Mouse (Mus musculus) embryonic facial prominence, embryonic 14.5 days (tissue): ENCODE results near the gene Bbip1. TPM values are rescaled to one million over a fixed set of nuclear protein-coding genes. Genes with fewer than 3 reads are reported as not detected.
"Not testable (repeated sequence)": the region's sequence is repeated elsewhere in the genome, so short reads cannot be mapped to it uniquely, and the experiment has no call there.

Source experiments
- ATAC-seq: fragments of 200-750 bp; cut with Nextera tagmentation; 2 replicates; pipeline ENCODE4 v1.8.0; 2017; ENCODE audit warnings: low read depth, moderate number of reproducible peaks, moderate TSS enrichment
- DNase-seq: peaks from one replicate; pipeline ENCODE4 v3.0.0-alpha.2; 2015; ENCODE audit warnings: low spot score
- H3K27ac ChIP-seq: fragments of 300-500 bp; sonication (generic); replicated peaks from 2 replicates; pipeline ENCODE4 v1.5.1; 2014; ENCODE audit warnings: low read depth, mild to moderate bottlenecking, low read length, moderate library complexity
- H3K27me3 ChIP-seq: fragments of 300-500 bp; sonication (generic); replicated peaks from 2 replicates; pipeline ENCODE4 v1.6.1; 2014; ENCODE audit warnings: low read length; ENCODE audit not compliant: control insufficient read depth, insufficient read depth
- H3K36me3 ChIP-seq: fragments of 300-500 bp; sonication (generic); 2 replicates; pipeline ENCODE4 v1.6.1; 2014; ENCODE audit warnings: low read length, mixed read lengths; ENCODE audit not compliant: control insufficient read depth, insufficient read depth
- H3K4me1 ChIP-seq: fragments of 300-500 bp; sonication (generic); 2 replicates; pipeline ENCODE4 v1.6.1; 2014; ENCODE audit warnings: antibody characterized with exemption, low read length; ENCODE audit not compliant: control insufficient read depth, insufficient read depth
- H3K4me2 ChIP-seq: fragments of 300-500 bp; sonication (generic); 2 replicates; pipeline ENCODE4 v1.6.1; 2014; ENCODE audit warnings: low read depth, mild to moderate bottlenecking, low read length, moderate library complexity, mixed read lengths
- H3K4me3 ChIP-seq: fragments of 300-500 bp; sonication (generic); 2 replicates; pipeline ENCODE4 v1.5.1; 2014; ENCODE audit warnings: low read depth, mild to moderate bottlenecking, low read length
- H3K9ac ChIP-seq: fragments of 300-500 bp; sonication (generic); 2 replicates; pipeline ENCODE4 v1.6.1; 2014; ENCODE audit warnings: low read depth, mild to moderate bottlenecking, low read length, moderate library complexity, mixed read lengths
- H3K9me3 ChIP-seq: fragments of 300-500 bp; sonication (generic); 2 replicates; pipeline ENCODE4 v1.6.1; 2016; ENCODE audit warnings: low read length; ENCODE audit not compliant: control insufficient read depth
- WGBS: fragments of 180-500 bp; shearing (Covaris S2); extraction: QIAGEN DNeasy Blood & Tissue Kit; methylation state at CpG from one replicate; pipeline ENCODE4 v1.1.7; 2014; 5-methylcytosine and 5-hydroxymethylcytosine counted together
- polyA plus RNA-seq: library from polyadenylated mRNA; unstranded; fragments of >200 nt; fragmentation: Nextera tagmentation; extraction: Ambion mirVana; gene quantifications from 2 replicates; pipeline ENCODE4 v1.2.1, GENCODE M21; 2014

Bbip1 gene
- polyA plus RNA-seq, 1 experiment from 2014 or later: 93.6 TPM

DNA sequence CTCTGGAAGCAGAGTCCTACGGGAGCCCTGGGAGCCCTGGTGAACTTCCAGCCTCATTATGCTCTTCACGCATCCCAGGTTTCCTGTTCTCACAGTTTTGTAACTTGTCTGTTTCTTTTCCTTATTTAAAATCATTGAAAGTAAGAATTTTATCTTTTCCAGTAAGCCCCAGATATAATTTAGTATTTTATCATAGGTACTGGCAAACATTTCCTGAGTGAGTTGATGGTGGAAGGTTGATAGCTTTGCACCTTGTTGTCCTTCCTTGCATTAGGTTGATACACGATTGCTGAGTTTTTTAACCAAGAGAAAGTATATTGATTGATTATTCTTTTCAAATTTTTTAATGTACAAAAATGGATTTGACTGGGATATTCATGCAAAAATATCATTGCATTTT lies 24.8 kb upstream of the Bbip1 start:
- Histone ChIP-seq H3K4me3 (no peak overlapping the region), H3K4me1 (0 out of 2 replicates have a peak, but pooled peaks cover 5% of the 10 kb centered on the region), H3K27me3 (no peaks in the 10 kb centered on the region), H3K27ac (no peak overlapping the region), H3K9ac (no peak overlapping the region), H3K4me2 (no peak overlapping the region), H3K36me3 (no peaks in the 10 kb centered on the region), H3K9me3 (no peaks in the 10 kb centered on the region)
- no peak for ATAC-seq
- 87% methylated on average over 3 of the region's 3 CpGs for WGBS
- DNase-seq: no peak

DNA sequence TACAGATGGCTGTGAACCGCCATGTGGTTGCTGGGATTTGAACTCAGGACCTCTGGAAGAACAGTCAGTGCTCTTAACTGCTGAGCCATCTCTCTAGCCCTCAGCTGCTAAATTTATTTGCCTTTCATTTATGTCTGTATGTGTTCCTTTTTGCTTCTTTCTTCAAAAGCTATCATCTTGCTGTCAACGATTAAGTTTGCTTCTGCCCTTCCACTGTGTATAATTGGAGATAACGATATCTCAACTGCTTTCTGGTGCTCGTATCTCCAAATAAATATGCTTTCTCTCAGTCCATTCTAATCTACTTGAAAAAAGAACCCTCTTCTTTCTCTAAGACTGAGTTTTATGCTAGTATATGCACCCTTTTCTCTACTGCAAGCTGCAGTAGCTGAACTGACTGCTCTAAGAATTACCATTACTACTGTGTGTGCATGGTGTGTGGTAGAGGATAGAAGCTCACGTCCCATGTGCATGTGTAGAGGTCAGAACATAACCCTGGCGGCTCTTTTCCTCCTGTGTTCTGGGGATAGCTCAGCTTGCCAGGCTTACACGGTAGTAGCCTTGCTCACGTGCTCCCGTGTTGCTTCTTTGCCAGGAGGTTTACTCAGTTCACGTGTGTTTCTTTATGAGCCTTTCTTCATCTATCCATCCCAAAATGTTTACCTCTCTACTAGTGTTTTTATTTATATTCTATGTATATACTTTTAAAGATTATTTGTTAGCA lies 20.6 kb upstream of the Bbip1 start:
- H3K4me2 ChIP-seq: no peak overlapping the region
- no peaks in the 10 kb centered on the region for H3K27me3 ChIP-seq
- H3K9me3 ChIP-seq: no peaks in the 10 kb centered on the region
- ATAC-seq: no peak
- no peaks in the 10 kb centered on the region for H3K36me3 ChIP-seq
- WGBS: 88% methylated on average over 10 of the region's 10 CpGs
- no peak overlapping the region for H3K4me3 ChIP-seq
- no peak overlapping the region for H3K9ac ChIP-seq
- no peak for DNase-seq
- no peak overlapping the region for H3K27ac ChIP-seq
- no peaks in the 10 kb centered on the region for H3K4me1 ChIP-seq

DNA sequence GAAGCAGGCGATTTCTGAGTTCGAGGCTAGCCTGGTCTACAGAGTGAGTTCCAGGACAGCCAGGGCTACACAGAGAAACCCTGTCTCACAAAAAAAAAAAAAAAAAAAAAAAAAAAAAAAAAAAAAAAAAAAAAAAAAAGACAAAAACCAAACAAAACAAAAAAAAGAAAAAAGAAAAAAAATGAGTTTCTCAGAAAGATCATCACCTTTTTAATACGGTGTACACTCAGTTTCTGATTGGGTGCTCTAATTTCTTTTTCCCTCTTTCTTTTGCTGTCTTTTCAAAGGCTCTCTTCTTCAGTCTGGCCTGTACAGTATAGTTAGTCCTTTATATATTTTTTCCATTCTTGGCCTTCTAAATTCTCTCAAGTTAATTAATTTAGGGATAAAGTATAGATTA lies 19.9 kb upstream of the Bbip1 start:
- WGBS: 92% methylated on average over 3 of the region's 3 CpGs
- H3K9ac ChIP-seq: not testable (repeated sequence)

DNA sequence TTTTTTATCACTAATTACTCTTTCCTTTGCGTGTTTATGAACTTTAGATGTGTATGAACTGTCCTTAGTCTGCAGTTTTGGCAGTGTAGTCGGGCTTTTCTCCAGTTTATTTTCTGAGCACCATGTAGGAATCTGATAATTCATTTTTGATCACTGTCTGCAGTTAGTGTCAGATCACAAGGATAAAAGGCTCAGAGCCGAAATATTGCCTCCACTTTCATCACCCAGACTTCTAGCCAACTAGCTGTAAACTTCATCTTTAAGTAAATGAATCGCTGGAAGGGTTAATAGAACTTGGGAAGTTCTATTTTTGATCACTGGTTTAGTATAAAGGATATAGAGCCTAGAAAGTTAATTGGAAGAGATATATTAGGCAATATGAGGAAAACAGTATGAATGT lies 18.1 kb upstream of the Bbip1 start:
- no peaks in the 10 kb centered on the region for H3K36me3 ChIP-seq
- no peaks in the 10 kb centered on the region for H3K27me3 ChIP-seq
- no peaks in the 10 kb centered on the region for H3K4me1 ChIP-seq
- H3K27ac ChIP-seq: no peak overlapping the region
- no peak overlapping the region for H3K4me3 ChIP-seq
- H3K9ac ChIP-seq: no peak overlapping the region
- WGBS: 88% methylated on average over 4 of the region's 4 CpGs
- DNase-seq (no peak), ATAC-seq (no peak)
- H3K9me3 ChIP-seq: no peaks in the 10 kb centered on the region
- no peak overlapping the region for H3K4me2 ChIP-seq

More for the DNA sequence above, 19.9 kb upstream of the Bbip1 start:
- not testable (repeated sequence) for H3K9me3 ChIP-seq, H3K36me3 ChIP-seq, H3K27me3 ChIP-seq, DNase-seq, ATAC-seq, H3K27ac ChIP-seq, H3K4me2 ChIP-seq, H3K4me1 ChIP-seq, H3K4me3 ChIP-seq

DNA sequence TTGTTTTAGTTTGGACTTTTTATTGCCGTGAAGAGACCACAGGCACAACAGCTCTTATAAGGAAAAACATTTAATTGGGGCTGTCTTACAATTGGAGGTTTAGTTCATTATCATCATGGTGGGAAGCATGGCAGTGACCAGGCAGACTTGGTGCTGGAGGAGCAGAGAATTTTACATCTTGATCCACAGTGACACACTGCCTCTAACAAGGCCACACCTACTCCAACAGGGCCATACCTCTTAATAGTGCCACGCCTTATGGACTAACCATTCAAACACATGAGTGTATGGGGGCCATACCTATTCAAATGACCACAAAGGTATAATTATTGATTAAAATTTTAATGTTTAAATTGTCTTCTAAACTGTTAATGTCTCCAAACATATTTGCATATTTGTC lies 13.1 kb upstream of the Bbip1 start:
- Histone ChIP-seq H3K4me3 (no peak overlapping the region), H3K27ac (no peak overlapping the region), H3K27me3 (no peaks in the 10 kb centered on the region), H3K4me1 (peaks cover 8% of the 10 kb centered on the region; the same call in 1 of the 2 replicates), H3K4me2 (no peak overlapping the region), H3K36me3 (no peaks in the 10 kb centered on the region), H3K9ac (no peak overlapping the region), H3K9me3 (no peaks in the 10 kb centered on the region)
- DNase-seq (no peak), ATAC-seq (no peak)
- 90% methylated on average over 2 of the region's 2 CpGs for WGBS

DNA sequence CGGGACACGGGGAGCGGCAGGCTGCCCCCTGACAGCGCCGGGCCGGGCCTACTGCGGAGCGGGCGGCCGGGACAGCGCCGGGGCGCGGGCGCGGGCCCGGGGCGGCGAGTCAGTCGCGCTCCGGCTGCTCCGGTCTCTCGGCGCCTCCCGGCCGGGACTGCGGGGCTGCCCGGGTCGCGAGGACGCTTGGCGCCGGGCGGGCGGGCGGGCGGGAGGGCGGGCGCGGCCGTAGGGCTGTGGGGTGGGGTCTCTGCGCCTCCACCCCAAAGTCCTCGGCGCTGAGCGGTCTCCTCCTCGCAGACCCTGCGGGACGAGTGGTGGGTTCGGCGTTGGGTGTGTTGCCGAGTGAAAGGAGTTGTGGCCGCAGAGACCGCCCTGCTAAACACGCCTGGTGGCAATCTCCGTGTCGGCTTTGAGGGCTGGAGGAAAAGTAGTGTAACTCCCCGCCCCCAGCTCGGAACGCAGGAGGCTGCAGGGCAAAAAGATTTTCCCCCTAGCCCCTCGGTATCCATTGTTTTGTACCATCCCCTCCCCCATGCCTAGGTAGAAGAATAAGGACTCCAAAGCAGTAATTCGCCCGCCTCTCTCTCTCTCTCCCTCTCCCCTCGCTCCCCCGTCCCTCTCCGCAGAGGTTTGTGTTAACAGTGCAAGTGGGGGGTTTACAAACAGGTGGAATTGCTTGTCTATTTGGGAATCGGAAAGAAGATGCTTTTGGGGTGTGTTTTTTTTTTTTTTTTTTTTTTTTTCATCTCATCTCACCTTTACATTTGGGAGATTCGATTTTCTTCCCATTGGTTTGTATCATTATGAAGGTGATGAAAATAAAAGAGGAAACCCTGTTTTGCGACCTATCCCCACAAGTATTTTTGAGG lies 980 bp upstream of the Bbip1 start:
- peak; percentile 79 for DNase-seq
- peak overlapping the region; percentile 73 for H3K4me2 ChIP-seq
- under 1% methylated on average over 26 of the region's 69 CpGs for WGBS
- no peaks in the 10 kb centered on the region for H3K27me3 ChIP-seq
- peak overlapping the region; percentile 98 for H3K9ac ChIP-seq
- ATAC-seq: peak; percentile 11
- peaks cover 13% of the 10 kb centered on the region for H3K4me1 ChIP-seq
- H3K9me3 ChIP-seq: no peaks in the 10 kb centered on the region
- H3K27ac ChIP-seq: peak overlapping the region; percentile 97
- peak overlapping the region; percentile 92 for H3K4me3 ChIP-seq
- 0 out of 2 replicates have a peak, but pooled peaks cover 2% of the 10 kb centered on the region for H3K36me3 ChIP-seq

DNA sequence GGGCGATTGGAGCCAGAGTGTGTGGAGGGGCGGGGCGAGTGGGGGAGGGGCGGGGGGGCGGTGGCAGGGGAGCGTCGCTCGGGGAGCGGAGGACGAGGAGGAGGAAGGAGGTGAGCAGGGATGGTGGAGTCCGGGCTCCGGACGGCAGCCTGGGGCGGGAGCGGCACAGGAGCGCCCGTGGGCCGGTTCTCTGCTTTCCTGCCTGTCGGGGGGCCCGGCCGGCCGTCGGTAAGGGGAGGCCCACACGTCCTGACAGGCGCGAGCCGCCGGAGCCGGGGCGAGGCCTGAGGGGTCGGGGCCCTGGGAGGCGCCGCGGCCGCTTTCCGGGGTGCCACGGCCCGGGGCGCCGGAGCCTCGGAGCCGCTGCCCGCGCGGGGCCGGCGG lies 351 bp upstream of the Bbip1 start:
- peak overlapping the region; percentile 98 for H3K9ac ChIP-seq
- no peaks in the 10 kb centered on the region for H3K9me3 ChIP-seq
- H3K36me3 ChIP-seq: 0 out of 2 replicates have a peak, but pooled peaks cover 3% of the 10 kb centered on the region
- no peaks in the 10 kb centered on the region for H3K27me3 ChIP-seq
- DNase-seq (no peak), ATAC-seq (no peak; the same call in none of the 2 replicates)
- H3K27ac ChIP-seq: peak overlapping the region; percentile 97
- peaks cover 13% of the 10 kb centered on the region for H3K4me1 ChIP-seq
- WGBS: no CpG with 5 or more reads among the region's 47 CpGs
- H3K4me3 ChIP-seq: peak overlapping the region; percentile 92
- H3K4me2 ChIP-seq: peak overlapping the region; percentile 73

DNA sequence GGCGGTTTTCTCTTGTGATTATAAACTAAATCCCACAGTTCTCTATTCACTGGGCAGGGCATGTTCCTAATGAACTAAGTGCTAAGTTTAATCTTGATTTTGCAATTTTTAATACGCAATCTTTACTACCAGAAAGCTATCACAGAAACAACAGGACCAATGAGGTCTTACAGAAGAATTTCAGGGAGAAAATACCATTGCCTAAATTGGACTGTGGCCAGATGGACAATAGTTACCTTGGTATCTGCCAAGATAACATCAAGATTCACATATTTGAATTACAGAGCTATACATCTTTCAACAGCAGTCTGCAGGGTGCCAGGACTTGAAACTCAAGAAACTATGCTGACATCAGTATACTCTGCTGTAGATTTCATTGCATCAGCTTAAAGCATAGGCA lies 2.1 kb downstream of the Bbip1 start:
- Histone ChIP-seq H3K9me3 (no peaks in the 10 kb centered on the region), H3K9ac (no peak overlapping the region), H3K27ac (no peak overlapping the region), H3K4me3 (no peak overlapping the region), H3K36me3 (peaks cover 12% of the 10 kb centered on the region; the same call in 1 of the 2 replicates), H3K4me1 (peaks cover 8% of the 10 kb centered on the region), H3K27me3 (no peaks in the 10 kb centered on the region), H3K4me2 (peak overlapping the region; percentile 59; the same call in 1 of the 2 replicates)
- DNase-seq (no peak), ATAC-seq (no peak)
- WGBS: 96% methylated on average over 2 of the region's 2 CpGs
